Mouse (Mus musculus): Measurements from ENCODE around the gene Zfp780b. TPM values are rescaled to one million over a fixed set of nuclear protein-coding genes. Genes with fewer than 3 reads are reported as not detected.

Zfp780b gene
- 39.9 TPM for polyA plus RNA-seq (2014; fragmentation: Illumina TruSeq; extraction: RNeasy Lipid Tissue Mini Kit (QIAGEN cat#74804))

DNA sequence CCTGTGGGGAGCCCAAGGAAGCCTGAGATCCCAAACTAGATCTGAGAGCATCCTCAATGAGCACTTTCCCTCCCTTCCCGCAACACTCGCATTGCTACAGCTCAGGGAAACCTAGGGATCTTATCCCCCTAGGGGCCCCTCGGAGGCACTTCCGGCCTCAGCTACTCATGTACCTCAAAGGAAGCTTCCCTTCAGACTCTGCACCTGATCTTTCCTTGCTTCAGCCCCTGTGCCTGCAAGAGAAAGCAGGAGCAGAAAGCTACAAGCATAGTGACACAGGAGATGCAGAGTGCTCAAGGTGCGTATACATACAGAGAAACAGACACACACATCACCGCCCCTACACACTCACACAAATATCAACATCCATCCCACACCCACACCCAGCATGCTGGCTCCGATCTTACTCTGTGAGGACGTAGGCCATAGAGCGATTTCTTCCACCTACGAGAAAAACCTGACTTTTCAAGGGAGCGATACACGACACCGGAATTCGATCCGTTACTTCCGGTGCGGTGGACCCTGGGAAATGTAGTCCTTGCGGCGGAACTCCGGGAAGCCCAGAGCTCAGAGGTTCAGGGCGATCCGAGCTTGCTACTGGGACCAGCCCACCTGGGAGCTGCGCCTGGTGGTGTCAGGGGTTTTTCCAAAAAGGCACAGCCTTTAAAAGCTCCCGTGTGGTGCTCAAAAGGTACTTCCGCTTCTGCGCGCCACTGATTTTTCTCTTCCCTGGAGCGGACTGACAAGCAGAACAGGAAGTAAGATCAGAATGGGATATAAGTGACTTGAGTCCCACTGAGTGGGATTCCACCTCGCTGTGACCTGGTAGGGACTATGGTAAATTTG lies at the start of gene Zfp780b:
Zfp780b (minus strand) TSS at position 489 of the 846 bp plus-strand sequence.

DNA sequence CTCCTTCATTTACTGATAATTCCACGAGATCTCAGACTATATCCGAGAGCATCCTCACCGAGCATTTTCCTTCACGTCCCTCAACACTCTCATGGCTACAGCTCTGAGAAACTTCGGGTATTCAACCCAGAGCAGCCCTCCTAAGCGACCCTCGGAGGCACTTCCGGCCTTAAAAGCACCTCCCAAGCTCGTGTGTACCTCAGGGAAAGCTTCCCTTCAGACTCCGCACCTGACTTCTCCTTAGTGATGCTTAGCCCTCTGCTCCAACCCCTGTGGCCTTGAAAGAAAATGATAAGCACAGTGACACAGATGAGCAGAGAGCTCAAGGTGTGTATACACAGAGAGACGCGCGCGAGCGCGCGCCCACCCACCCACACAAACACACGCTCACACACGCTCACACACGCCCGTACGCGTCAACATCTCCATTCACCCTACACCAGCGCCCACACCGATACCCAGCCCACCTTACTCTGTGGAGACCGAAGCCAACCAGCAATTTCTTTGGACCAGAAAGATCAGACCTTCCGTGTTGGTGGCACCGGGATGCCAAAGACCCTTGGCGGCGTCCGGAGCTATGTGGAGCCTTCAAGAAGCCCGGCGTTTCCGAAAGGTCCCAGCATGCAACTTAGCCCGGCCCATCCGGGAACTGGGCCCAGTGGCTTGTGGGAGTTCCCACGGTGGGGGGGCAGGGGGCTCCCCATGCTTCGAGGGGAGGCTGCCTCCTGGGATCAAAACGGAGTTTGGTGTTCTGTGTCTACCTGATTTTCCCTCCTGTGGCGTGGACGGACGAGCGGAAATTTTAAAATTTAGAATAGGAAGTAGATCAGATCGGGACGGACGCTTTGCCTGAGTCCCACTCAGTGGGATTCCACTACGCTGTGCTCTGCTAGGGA lies 34.8 kb upstream of the Zfp780b start, which contains the start of gene Zfp850:
Zfp850 (minus strand) TSS at position 567 of the 896 bp plus-strand sequence.

DNA sequence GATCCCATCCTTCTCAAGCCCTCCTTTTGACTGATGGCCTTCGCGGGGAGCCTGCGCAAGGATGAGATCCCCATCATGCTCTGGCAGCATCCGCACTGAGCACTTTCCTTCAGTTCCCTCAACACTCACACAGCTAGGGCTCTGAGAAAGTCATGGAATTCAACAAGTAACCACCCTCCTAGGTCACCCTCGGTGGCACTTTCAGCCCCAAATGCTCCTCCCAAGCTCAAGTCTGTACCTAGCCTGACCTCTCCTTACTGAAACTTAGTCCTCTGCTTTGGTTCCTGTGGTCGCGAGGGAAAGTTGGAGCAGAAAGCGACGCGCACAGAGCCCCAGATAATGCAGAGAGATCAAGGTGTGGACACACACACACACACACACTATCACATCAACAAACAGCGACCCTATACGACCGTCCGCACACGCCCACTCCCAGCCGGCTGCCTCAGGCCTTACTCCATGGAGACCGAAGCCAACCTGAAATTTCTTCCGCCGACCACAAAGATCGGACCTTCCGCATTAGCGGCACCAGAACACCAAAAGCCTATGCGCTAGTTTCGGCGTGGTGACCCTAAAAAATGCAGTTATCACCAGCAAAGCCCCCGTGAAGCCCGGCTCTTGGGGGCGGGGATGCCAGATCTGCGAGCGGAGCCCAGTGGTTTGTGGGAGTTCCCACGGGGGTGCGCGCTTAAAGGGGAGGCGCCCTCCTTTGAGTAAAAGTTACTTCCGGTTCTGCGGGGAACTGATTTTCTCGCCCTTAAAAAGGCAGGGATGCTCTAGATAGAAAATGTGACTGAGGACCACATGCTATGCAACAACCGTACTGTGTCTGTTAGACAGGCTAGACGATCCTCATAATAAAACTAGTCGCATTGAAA lies 49.9 kb downstream of the Zfp780b start, which contains the start of gene Zfp974:
Zfp974 (minus strand) TSS at position 643 of the 878 bp plus-strand sequence.

Other genes starting within 250 kb of the Zfp780b start
- 73.2 TPM for gene Zfp60, start 247.8 kb downstream of the Zfp780b start, polyA plus RNA-seq (2014; fragmentation: Illumina TruSeq; extraction: RNeasy Lipid Tissue Mini Kit (QIAGEN cat#74804))
- 22.4 TPM for gene Zfp626, start 172.0 kb downstream of the Zfp780b start, polyA plus RNA-seq (2014; fragmentation: Illumina TruSeq; extraction: RNeasy Lipid Tissue Mini Kit (QIAGEN cat#74804))
- gene Zfp59, start 140.6 kb downstream of the Zfp780b start, polyA plus RNA-seq (2014; fragmentation: Illumina TruSeq; extraction: RNeasy Lipid Tissue Mini Kit (QIAGEN cat#74804)) = 20.3 TPM
- 12.0 TPM for gene Zfp607a, start 121.6 kb downstream of the Zfp780b start, polyA plus RNA-seq (2014; fragmentation: Illumina TruSeq; extraction: RNeasy Lipid Tissue Mini Kit (QIAGEN cat#74804))
- gene Zfp974, start 49.7 kb downstream of the Zfp780b start, polyA plus RNA-seq (2014; fragmentation: Illumina TruSeq; extraction: RNeasy Lipid Tissue Mini Kit (QIAGEN cat#74804)) = 29.3 TPM
- 14.4 TPM for gene Zfp850, start 34.9 kb upstream of the Zfp780b start, polyA plus RNA-seq (2014; fragmentation: Illumina TruSeq; extraction: RNeasy Lipid Tissue Mini Kit (QIAGEN cat#74804))
- gene Psmc4, start 70.9 kb upstream of the Zfp780b start, polyA plus RNA-seq (2014; fragmentation: Illumina TruSeq; extraction: RNeasy Lipid Tissue Mini Kit (QIAGEN cat#74804)) = 28.0 TPM
- gene Fcgbp, start 92.1 kb upstream of the Zfp780b start, polyA plus RNA-seq (2014; fragmentation: Illumina TruSeq; extraction: RNeasy Lipid Tissue Mini Kit (QIAGEN cat#74804)) = 0.20 TPM
- not detected for gene 9530053A07Rik, start 150.3 kb upstream of the Zfp780b start, polyA plus RNA-seq (2014; fragmentation: Illumina TruSeq; extraction: RNeasy Lipid Tissue Mini Kit (QIAGEN cat#74804))
- 16.9 TPM for gene Fbl, start 190.5 kb upstream of the Zfp780b start, polyA plus RNA-seq (2014; fragmentation: Illumina TruSeq; extraction: RNeasy Lipid Tissue Mini Kit (QIAGEN cat#74804))
- 0.51 TPM for gene Dyrk1b, start 200.3 kb upstream of the Zfp780b start, polyA plus RNA-seq (2014; fragmentation: Illumina TruSeq; extraction: RNeasy Lipid Tissue Mini Kit (QIAGEN cat#74804))